Mouse (Mus musculus) cerebellum, adult 11-12 months (tissue): ENCODE results near the gene Nudt14.

Source experiments
- DNase-seq: peaks from one replicate; pipeline ENCODE4 v3.0.0; 2022

The Nudt14 gene

DNA sequence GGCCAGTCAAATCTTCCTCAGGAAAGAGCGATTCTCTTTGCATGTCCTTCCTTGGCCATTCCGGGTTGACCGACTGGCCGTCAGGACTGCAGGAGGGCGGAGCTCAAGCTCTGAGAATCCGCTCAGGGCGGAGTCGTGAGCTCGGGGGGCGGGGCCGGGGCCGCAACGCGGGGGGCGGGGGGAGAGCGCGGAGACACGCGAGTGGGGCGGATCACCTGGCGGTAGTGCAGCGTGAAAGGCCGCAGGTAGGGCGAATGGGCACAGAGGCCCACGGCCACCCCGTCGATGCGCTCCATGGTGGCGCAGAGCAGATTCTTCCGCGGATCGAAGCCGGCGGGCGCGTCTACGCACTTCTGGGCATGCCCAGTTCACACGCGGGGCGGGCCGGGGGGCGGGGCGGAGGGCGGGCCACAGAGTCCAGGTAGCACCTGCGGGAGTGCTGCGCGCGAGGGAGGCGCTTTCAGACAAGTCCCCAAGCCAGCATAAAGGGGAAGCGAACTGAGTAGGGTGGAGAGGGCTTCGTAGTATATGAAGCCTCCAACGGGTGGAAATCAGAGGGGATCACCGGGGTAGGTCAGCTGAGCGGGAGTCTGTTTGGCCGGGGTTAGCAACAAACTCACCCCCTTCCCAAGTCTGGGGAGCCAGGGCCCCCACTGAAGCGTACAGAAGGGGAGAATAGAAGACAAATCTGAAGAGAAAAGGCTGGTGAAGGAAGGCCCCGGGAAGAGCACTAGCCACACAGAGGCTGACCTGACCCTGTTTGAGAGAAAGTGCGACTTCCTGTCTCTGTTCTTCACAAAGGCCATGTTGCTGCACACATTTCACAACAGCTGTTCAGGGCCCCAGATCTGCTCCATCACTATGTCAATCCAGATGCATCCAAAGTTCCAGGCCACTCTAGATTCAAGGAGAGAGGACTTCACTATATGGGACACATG lies at the start of gene Nudt14:
TSS of gene Nudt14 (minus strand) at position 349 of the 938 bp plus-strand sequence.
- DNase-seq: peak; percentile 74

DNA sequence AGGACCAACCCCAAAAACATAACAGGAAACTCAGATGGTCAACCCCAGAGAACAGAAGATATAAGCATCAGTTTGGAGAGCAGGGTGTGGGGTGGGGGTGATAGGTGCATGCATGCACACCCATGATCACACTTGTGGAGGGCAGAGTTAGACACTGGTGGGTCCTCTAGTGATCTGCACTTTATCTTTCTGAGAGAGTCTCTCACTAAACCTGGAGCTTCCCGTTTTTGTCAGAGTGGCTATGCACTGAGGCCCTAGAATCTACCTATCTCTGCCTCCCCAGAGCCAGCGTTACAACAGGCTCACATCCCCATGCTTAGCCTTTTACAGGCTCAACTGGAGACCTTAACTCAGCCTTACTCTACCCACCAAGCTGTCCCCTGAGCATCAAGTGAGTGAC lies 49.5 kb upstream of the Nudt14 start:
- no peak for DNase-seq

DNA sequence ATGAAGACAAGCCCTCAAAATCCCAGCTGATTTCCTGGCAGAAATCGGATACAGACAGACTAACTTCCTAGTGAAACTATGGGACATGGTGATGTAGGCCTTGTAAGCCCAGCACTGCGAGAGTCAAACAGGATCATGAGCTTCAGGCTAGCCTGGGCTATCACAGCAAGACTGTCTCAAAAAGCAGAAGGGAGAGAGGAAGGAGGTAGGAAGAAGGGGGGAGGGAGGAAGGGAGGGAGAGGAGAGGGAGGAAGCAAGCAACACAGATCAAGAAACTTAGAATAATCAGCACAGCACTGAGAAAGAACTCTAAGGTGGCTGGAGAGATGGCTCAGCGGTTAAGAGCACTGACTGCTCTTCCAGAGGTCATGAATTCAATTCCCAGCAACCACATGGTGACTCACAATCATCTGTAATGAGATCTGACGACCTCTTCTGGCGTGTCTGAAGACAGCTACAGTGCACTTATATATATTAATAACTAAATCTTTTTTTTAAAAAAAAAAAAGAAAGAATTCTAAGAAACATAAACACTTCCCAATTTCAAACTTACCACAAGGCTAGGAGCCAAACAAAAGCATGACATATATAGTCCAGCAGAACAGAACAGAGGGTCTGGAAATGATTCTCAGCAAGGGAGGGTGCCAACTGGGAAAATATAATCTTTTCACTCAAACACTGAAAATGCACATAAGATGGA lies 48.9 kb upstream of the Nudt14 start:
- DNase-seq: no peak

DNA sequence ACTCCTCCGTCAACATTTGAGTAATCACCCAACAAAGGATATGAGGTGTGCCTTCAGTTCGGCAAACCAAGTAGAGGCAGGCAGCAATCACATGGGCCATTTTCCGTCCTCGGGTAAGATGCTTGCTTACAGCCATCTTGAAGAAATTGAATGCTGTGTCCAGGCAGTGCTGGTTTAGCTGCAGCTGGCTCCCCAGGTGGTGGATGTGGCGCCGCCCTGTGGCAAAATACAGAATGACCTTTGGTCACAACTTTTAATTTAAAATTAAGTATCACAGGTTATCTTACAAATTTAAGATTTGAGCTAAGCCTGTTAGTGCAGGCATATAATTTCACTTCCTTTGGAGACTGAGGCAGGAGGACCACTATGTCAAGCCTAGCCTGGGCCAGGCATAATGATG lies 46.0 kb upstream of the Nudt14 start:
- DNase-seq: no peak

DNA sequence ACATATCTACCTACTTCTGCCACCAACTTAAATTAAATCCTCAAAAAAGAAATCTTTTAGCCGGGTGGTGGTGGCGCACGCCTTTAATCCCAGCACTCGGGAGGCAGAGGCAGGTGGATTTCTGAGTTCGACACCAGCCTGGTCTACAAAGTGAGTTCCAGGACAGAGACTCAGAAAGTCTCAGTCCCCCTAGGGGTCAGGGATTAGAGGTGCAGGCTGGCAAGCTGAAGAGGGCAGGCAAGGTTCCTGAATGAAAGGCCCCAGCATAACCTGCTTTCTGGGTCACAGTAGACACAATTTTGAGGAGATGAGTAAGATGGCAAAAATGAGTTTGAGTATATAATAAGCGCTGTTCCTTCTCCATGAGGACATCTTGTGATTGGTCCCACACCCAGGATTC lies 43.4 kb upstream of the Nudt14 start:
- DNase-seq: no peak

DNA sequence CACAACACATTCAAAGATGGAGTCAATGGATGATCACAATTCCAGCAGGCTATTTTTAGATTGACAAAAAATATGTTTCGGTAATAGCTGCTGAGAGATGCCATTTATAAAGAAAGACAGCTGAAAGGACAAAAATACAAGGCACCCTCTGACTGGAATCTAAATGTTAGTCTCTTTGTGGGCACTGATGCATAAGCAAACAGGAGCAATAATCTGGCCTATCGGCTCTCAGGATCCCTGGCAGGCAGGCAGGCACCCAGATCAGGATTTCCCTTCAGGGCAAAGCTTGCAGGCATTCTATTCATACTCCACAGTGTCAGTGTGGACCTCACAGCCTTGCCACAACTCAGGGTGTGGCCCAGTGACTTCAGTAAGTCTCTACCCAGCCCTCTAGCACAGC lies 40.1 kb upstream of the Nudt14 start:
- DNase-seq: no peak

DNA sequence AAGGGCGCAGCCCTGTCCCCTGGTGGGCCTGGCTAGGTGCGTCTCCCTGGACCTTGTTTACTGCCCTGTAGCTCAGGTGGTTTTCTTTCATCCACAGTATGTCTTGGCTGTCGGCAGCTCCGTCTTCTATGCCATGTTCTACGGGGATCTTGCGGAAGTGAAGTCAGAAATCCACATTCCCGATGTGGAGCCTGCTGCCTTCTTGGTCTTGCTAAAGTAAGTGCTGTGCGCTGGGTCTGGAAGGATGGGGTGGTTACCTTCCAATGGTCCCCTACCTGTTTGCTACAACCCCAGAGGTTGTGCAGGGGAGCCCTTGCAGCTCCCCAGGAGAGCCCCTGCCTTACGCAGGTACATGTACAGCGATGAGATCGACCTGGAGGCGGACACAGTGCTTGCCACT lies 35.2 kb upstream of the Nudt14 start:
- no peak for DNase-seq

DNA sequence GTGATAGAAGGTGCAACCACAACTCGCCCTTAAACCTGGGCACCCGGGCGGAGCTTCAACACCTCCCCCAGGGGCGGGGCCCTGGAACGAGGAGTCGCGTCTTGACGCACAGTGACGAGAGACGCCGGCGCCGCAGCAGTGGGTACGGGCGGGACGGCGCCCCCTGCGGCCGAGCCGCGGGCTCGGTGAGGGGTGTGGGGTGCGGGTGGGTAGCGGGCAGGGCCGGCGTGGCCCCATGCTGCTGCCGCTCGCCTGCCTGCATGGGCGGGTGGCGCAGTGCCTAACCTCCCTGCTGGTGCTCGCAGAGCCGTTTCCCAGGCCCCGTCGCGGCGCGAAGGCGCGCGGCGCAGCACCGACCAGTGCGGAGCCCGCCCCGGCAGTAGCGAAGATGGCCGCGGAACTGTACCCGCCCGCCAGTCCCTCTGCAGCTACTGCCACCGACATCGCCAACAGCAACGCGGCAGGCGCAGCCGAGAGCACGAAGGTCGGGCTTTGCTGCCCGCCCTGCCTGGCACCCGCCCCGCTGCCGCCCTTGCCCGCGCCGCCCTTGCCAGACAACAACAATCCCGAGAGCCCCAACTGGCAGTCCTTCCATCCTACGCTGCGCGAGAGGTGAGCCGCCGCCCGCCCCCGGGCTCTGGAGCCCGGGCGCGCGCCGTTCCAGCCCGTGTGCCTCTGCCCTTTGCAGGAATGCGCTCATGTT lies 34.6 kb upstream of the Nudt14 start, which contains the start of gene Btbd6:
TSS of gene Btbd6 (plus strand) at position 112 of the 703 bp plus-strand sequence.
- DNase-seq: peak; percentile 93

DNA sequence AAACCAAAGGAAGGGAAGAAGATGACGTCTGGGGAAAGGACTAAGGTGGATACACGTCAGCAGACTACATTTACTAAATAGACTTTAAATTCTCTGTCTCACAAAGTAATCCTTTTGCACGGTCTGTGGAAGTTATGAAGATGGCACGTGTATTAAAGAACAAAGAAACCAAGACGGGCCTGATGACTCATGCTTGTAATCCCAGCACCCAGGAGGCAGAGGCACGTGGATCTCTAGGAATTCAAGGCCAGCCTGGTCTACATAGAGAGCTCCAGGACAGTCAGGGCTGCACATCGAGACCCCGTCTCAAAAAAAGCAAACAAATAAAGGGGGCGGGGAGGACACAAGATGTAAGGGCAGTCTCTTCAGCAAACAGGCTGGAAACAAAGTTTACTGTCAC lies 32.8 kb upstream of the Nudt14 start:
- DNase-seq: peak; percentile 9

DNA sequence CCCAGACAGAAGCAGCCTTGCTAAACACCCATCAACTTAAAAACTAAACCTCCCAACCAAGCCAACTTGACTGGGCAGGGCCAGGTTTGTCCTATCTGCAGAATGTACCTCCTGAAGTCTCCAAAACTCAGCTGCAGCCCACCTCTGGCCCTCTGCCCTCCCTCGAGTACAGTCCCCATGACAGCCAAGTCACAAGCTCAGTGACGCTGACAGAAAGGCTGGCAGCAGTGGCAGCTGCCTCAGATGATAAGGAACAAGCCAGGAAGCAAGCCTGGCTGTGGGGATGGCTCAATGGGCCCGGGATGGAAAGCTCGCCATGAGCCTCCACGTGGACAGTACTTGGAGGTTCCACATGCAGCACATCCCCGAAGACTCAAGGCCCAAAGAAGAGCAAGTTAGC lies 27.7 kb upstream of the Nudt14 start:
- peak; percentile 11 for DNase-seq

DNA sequence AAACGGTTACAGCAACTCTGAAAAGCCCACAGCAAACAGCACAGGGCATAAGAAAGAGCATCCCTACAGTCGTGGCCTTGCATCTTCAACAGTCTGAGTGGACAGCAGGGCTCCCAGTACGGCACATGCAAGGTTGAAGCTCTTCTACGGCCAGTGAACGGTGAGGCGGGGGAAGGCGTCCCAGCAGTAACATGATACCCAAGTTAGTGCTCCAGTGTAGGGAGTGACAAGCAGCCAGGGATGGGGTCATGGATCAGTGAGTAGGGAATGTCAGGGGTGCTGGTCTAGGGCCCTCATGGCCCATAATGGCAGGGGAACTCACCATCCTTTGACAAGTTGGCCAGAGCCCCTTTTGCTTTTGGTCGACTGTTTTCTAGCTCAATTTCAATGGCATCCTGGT lies 27.0 kb upstream of the Nudt14 start:
- no peak for DNase-seq

DNA sequence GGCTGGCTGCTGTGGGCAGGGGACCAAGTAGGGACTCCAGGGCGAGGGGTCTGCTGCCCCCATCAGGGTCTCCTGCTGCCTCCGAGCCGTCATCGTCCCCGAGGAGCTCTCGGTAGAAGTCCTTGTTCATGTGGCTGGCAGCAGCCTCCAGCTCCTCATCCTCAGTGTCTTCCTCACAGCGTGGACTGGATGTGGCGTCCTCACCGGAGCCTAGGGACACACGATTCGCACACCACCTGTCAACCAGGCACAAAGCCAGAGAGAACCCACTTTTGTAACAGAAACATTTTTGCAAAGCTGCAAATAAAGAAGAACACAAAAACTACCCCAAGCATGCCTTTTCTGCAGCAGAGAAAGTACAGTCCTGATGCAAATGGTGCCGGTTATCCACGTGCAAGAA lies 23.9 kb upstream of the Nudt14 start:
- DNase-seq: no peak

DNA sequence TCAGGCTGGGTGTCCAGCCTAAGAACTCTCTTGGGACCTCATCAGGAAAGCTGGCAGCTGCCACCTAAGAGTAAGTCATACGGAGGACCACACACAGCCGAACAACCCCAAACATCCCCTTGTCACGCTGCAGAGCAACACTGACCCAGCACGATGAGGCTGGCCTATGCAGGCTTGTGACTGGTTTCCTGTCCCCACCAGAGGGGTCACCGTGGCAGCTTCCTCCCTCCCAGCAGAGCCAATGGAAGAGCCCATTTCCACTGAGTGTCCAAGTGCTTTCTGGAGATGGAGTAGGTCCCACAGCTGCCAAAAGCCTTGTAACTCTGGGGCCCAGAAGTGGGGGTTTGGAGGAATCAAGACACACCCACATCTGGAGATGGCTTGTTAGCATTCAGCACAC lies 19.9 kb upstream of the Nudt14 start:
- no peak for DNase-seq

DNA sequence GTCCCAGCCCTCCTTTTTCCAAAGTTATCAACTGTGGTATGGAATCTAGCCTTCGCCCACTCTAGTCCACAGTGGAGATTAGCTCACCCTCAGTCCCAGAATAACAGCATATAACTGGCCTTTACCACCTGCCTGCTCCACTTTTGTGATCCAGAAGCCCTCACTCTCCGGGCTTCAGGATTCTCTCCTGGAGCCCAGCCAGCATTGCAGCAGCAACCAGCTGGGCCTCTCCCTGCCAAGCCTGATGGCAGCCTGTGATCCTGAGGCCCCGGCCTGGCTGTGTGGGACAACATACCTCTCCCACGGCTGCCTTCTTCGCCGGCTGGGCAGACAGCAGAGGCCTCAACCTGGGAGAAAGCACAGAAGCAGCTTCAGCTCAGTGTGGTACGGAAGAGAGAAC lies 19.5 kb upstream of the Nudt14 start:
- peak; percentile 84 for DNase-seq

DNA sequence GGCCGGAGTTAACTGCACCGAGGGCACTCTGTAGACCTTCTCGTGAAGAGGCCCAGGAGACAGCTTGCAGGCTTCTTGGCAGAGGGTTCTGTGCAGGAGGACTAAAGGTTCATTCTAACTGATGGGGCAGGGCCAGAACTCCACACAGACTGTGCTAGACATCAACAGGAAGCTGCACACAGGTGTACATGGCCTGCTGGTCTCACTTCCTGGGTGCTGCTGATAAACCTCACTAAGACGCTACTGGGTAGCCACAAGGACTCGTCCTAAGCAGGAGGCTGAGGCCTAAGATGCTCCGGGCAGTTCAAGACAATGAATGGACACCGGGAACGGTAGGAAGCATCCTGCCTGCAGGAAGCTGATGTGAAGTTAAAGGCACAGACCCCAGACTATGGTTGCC lies 17.5 kb upstream of the Nudt14 start:
- no peak for DNase-seq

DNA sequence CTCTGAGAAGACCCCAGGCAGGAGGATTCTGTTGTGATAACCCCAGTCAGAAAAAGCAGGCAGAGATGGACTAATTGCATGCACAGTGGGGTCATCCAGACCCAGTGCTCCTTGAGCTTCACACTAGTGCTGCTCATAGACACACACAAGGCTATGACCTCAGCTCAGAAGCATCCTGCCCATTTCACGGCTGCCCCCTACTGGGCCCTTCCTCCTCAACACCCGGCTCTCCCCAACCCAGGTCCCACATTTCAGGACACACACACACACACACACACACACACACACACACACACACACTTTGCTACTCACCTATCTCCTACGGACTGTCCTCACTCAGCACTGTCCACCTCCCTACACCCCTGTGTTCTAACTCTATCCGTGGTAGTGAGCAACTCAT lies 16.4 kb upstream of the Nudt14 start:
- DNase-seq: no peak

DNA sequence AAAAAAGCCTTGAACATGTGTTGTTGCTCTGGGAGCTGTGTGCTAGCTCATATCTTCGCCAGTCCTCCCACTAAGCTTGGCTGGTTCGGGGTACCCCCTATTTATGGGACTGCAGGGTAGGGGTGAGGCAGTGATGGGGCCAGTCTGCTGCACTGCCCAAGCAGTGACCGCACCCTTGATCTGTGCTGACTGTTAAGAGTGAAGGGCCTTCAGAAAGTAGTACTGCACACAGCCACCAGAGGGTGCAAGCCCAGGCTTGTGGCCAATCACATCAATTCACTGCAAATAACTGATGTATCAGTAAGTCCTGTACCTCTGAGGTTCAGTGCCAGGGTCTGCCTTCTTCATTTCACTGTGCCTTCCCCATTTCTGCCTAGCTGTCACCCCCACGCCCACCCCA lies 13.9 kb upstream of the Nudt14 start:
- peak; percentile 78 for DNase-seq

DNA sequence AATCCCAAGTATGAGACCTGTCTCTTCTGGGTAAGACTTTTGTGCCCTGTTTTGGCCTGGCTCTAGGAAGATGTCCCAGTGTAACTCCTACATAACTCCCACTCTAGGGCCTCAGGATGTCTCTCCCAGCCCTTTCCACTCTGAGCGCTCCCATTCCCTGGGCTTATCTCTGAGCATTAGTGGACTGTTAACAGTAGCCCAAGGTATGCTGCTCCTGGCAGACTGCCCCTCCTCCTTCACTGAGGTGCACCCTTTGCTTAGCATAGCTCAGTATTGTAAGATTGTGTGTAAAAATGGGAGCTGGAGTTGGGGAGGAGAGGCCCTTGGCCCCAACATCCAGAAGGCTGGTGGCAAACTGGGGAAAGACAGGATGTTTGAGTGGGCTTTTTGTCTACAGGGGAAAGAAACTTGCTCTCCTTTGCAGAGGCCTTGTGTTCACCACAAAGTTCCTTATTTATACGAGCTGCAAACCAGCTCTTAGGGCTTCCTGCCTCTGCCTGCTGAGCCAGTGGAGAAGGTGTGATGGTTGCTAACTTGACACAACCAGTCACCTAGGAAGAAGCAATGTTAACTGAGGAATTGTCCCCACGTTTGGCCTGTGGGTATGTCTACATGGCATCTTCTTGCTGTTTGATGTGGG lies 11.1 kb upstream of the Nudt14 start:
- DNase-seq: peak; percentile 38

DNA sequence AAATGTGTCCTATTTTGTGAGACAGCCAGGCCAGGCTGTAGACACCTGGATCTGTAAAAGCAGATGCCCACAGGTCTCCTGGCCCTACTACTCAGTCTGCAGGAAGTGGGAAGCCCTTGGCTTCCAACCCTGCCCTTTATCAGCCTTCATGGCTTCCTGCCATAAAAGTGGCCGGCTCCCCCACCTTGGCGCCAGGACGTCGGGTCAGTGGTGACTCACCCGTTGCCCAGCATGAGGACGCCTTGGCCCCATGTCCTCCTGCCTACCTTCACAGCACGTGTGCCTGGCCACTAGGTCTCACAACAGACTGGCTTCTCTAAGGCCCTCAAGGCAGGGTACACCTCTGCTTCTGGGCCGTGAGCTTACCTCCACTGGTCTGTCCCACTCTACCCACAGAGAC lies 10.5 kb upstream of the Nudt14 start:
- peak; percentile 68 for DNase-seq

DNA sequence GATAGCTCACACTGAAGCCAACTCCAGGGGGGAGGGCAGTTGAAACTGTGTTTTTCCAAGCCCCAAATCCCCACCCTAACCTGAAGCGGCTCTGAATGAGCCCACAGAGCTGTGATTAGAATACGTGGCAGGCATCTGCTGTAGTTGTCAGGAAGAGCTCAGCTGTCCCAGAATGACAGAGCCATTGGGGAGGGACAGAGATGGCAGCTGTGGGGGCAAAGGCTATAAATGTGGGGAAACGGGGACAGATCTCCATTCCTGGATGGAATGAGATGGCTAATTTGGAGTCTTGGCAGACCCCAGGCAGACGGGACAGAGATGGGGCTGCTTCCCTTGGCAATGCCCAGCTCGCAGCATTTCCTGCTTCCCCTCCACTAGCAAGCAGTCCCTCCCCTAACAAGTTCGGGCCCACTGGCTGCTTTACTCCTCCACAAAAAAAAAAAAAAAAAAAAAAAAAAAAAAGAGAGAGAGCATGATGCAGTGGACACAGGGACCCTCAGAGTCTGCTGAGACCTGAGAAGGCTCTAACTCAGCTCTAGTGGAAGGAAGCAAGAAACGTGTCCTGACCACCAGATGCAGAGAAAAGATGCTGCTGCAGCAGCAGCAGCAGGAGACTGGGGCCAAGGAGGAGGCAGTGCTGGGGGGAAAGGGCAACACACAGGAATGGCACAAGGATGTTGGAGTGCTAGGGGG lies 9.4 kb upstream of the Nudt14 start:
- peak; percentile 45 for DNase-seq

DNA sequence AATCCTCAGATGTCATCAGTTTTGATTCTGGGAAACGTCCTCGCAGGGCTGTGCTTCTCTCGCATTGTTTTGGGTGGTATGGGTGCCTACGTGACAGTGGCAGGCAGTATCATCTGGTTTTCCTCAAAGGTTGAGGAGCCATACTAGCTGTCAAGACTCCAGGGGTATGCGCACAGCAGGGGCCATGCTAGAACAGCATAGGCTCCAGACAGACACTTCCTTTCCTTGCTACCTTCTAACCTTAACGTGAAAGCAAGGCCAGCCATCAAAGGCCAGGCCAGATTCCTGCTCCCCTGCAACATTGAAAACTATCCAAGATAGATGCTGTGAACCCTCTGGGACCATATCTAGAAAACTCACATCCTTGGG lies 8.8 kb upstream of the Nudt14 start:
- no peak for DNase-seq

DNA sequence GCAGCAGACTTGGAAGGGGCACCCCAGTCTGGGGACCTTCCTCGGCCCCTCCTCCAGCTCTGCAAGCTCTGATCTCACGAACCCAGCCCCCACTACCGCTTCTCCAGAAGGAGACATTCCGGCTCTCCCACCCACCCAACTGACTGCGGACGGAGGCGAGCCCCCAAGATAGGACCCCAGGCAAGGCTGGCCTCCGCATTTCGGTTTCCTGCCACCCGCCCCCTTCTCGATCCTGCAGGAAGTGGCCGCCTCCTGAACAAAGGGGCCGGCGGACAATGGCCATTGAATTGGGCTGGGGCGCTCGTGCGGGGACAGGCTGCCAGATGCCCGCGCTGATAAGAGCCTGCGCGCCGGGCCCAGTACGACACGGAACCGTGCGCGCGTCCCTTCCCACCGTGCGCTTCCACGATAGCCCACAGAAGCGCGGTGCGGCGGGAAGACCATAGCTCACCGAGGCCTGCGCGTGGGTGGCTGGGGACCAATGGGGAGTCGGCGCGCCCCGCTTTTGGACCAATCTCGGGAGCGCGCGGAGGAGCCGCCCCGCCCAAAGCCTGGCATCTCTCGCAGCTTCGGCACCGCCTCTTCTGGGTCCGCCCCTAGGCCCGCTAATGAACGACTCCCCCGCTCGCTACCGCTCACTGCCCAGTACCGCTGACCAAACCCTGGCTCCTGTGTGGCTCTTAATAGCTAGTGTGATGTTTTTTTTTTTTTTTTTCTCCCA lies 8.3 kb upstream of the Nudt14 start:
- peak; percentile 95 for DNase-seq
